13 mouse cellular contexts compared by ENCODE assay signal in the genomic region with DNA sequence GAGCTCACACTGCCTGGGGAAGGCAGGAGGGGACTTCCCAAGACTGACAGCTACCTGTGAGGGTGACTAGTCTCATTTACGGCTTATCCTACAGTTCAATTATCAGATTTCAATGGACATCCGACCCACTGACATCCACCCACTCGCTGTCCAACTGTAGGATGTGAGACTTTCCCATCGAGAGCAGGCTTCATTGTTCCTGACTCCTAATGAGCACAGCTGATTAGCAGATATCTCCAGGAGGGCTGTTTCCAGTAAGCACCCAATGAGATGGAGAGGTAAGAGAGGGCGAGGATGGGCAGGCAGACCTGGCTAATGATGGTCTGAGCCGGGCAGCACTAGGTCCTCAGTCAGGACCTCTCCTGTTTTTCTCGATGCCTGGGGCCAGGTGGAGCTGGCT.
DNase-seq lines count a peak whose midpoint lies in the region; ATAC-seq and TF ChIP-seq lines count a peak whose summit lies in the region.
"Had no signal": no experiment of that assay in that cellular context is flagged by ENCODE, and none has a peak within 500 bp of the region (broad histone marks: within the 10 kb centered on the region; RNA-seq: fewer than 3 reads in every experiment).

No protein-coding gene starts in this region.

- no peak for DNase-seq in heart, embryonic 10.5 days (ENCODE audit: low spot score)
- DNase-seq in lung, embryonic 14.5 days = no peak
- no peak for DNase-seq in lung, postnatal 10 days
- DNase-seq in frontal cortex, postnatal 25 days (ENCODE audit: low spot score in 2 of 2) = no peak
- DNase-seq in layer of hippocampus, postnatal 36 days = no peak
- DNase-seq: left cerebral cortex, postnatal 4 days; lung, adult 18-20 months had no signal

- TF ChIP-seq CTCF in lung, embryonic 14.5 days (IDR thresholded peaks at IDR 0.05; ENCODE audit: low read depth) = no peak

- no peak for ATAC-seq in heart, embryonic 16.5 days (replicated peaks; ENCODE audit: extremely low read depth, insufficient read depth, low FRiP score)
- ATAC-seq in lung, embryonic 14.5 days (ENCODE audit: insufficient read depth) = peak; percentile 1; the same call in 1 of the 2 replicates
- ATAC-seq in embryonic facial prominence, embryonic 15.5 days (ENCODE audit: insufficient number of reproducible peaks, low FRiP score, low TSS enrichment, low read depth) = no peak
- no peak for ATAC-seq in stomach, embryonic 14.5 days (ENCODE audit: insufficient number of reproducible peaks, insufficient read depth, low FRiP score, low read depth)

- H3K9me3 ChIP-seq in heart, embryonic 16.5 days (replicated peaks; ENCODE audit: control insufficient read depth, low read length) = no peaks in the 10 kb centered on the region
- no peaks in the 10 kb centered on the region for H3K9me3 ChIP-seq in heart, embryonic 10.5 days
- no peaks in the 10 kb centered on the region for H3K9me3 ChIP-seq in lung, embryonic 14.5 days (ENCODE audit: low read depth, low read length)
- H3K9me3 ChIP-seq in embryonic facial prominence, embryonic 15.5 days (replicated peaks) = no peaks in the 10 kb centered on the region
- H3K9me3 ChIP-seq in stomach, embryonic 14.5 days (ENCODE audit: control insufficient read depth, low read depth, low read length) = no peaks in the 10 kb centered on the region
- H3K9me3 ChIP-seq: hindbrain, embryonic 15.5 days had no signal

- peak overlapping the region; percentile 49 for H3K27ac ChIP-seq in heart, embryonic 16.5 days (ENCODE audit: low read length)
- no peak overlapping the region for H3K27ac ChIP-seq in heart, embryonic 10.5 days
- H3K27ac ChIP-seq in lung, embryonic 14.5 days (ENCODE audit: low read depth) = peak overlapping the region; percentile 87
- H3K27ac ChIP-seq in embryonic facial prominence, embryonic 15.5 days (replicated peaks) = peak overlapping the region; percentile 72; the same call in 1 of the 2 replicates
- peak overlapping the region; percentile 80 for H3K27ac ChIP-seq in stomach, embryonic 14.5 days (ENCODE audit: low read length)
- H3K27ac ChIP-seq: hindbrain, embryonic 15.5 days had no signal

- H3K4me2 ChIP-seq in heart, embryonic 16.5 days (ENCODE audit: low read depth, low read length) = no peak overlapping the region
- 0 out of 2 replicates have a peak overlapping the region, but pooled peaks have one; percentile 2 for H3K4me2 ChIP-seq in lung, embryonic 14.5 days
- H3K4me2 ChIP-seq in embryonic facial prominence, embryonic 15.5 days (replicated peaks) = no peak overlapping the region
- no peak overlapping the region for H3K4me2 ChIP-seq in stomach, embryonic 14.5 days (replicated peaks; ENCODE audit: low read depth, low read length)
- H3K4me2 ChIP-seq: hindbrain, embryonic 15.5 days; midbrain, embryonic 11.5 days had no signal

- H3K27me3 ChIP-seq in heart, embryonic 16.5 days (ENCODE audit: control insufficient read depth, insufficient read depth, low read length) = no peaks in the 10 kb centered on the region
- no peaks in the 10 kb centered on the region for H3K27me3 ChIP-seq in heart, embryonic 10.5 days (ENCODE audit: insufficient read depth, poor library complexity, severe bottlenecking)
- H3K27me3 ChIP-seq in lung, embryonic 14.5 days (ENCODE audit: insufficient read depth, low read length) = no peaks in the 10 kb centered on the region
- no peaks in the 10 kb centered on the region for H3K27me3 ChIP-seq in embryonic facial prominence, embryonic 15.5 days
- no peaks in the 10 kb centered on the region for H3K27me3 ChIP-seq in stomach, embryonic 14.5 days (ENCODE audit: control insufficient read depth, insufficient read depth, low read length)
- H3K27me3 ChIP-seq: hindbrain, embryonic 15.5 days had no signal

- H3K36me3 ChIP-seq in heart, embryonic 16.5 days (ENCODE audit: control insufficient read depth, insufficient read depth) = no peaks in the 10 kb centered on the region
- no peaks in the 10 kb centered on the region for H3K36me3 ChIP-seq in heart, embryonic 10.5 days
- peaks cover 11% of the 10 kb centered on the region for H3K36me3 ChIP-seq in lung, embryonic 14.5 days (ENCODE audit: insufficient read depth)
- H3K36me3 ChIP-seq in embryonic facial prominence, embryonic 15.5 days = 0 out of 2 replicates have a peak, but pooled peaks cover 5% of the 10 kb centered on the region
- H3K36me3 ChIP-seq in stomach, embryonic 14.5 days (ENCODE audit: control insufficient read depth, insufficient read depth, low read length) = no peaks in the 10 kb centered on the region
- H3K36me3 ChIP-seq: hindbrain, embryonic 15.5 days had no signal

- H3K4me3 ChIP-seq in heart, embryonic 16.5 days (ENCODE audit: low read length) = no peak overlapping the region
- H3K4me3 ChIP-seq in heart, embryonic 10.5 days = no peak overlapping the region
- no peak overlapping the region for H3K4me3 ChIP-seq in lung, embryonic 14.5 days (ENCODE audit: low read depth, low read length)
- H3K4me3 ChIP-seq in embryonic facial prominence, embryonic 15.5 days (replicated peaks) = no peak overlapping the region
- no peak overlapping the region for H3K4me3 ChIP-seq in stomach, embryonic 14.5 days (ENCODE audit: low read depth, low read length)
- H3K4me3 ChIP-seq: hindbrain, embryonic 15.5 days; myocyte had no signal

- H3K9ac ChIP-seq in heart, embryonic 16.5 days (ENCODE audit: low read length) = no peak overlapping the region
- no peak overlapping the region for H3K9ac ChIP-seq in lung, embryonic 14.5 days
- no peak overlapping the region for H3K9ac ChIP-seq in embryonic facial prominence, embryonic 15.5 days
- H3K9ac ChIP-seq in stomach, embryonic 14.5 days (replicated peaks; ENCODE audit: low read depth, low read length) = no peak overlapping the region
- H3K9ac ChIP-seq: hindbrain, embryonic 15.5 days had no signal

- peaks cover 22% of the 10 kb centered on the region for H3K4me1 ChIP-seq in heart, embryonic 16.5 days (ENCODE audit: control insufficient read depth, insufficient read depth, low read length)
- H3K4me1 ChIP-seq in heart, embryonic 10.5 days = peaks cover 40% of the 10 kb centered on the region
- H3K4me1 ChIP-seq in lung, embryonic 14.5 days (ENCODE audit: insufficient read depth) = peaks cover 37% of the 10 kb centered on the region
- peaks cover 54% of the 10 kb centered on the region for H3K4me1 ChIP-seq in embryonic facial prominence, embryonic 15.5 days
- H3K4me1 ChIP-seq in stomach, embryonic 14.5 days (ENCODE audit: control insufficient read depth, insufficient read depth, low read length) = peaks cover 24% of the 10 kb centered on the region; the same call in 1 of the 2 replicates

- WGBS in heart, embryonic 16.5 days = 72% methylated on average over 7 of the region's 7 CpGs
- 63% methylated on average over 7 of the region's 7 CpGs for WGBS in heart, embryonic 10.5 days
- WGBS in lung, embryonic 14.5 days = 62% methylated on average over 7 of the region's 7 CpGs
- 50% methylated on average over 7 of the region's 7 CpGs for WGBS in embryonic facial prominence, embryonic 15.5 days
- WGBS in stomach, embryonic 14.5 days = 67% methylated on average over 7 of the region's 7 CpGs
